Mouse (Mus musculus): ENCODE measurements around the gene Dnase2b. TPM values are rescaled to one million over a fixed set of nuclear protein-coding genes. Genes with fewer than 3 reads are reported as not detected.

The Dnase2b gene
- not detected in 2 replicates for total RNA-seq (2017)

- ATAC-seq (ENCODE audit: extremely low read depth, insufficient number of reproducible peaks, low FRiP score, poor library complexity, severe bottlenecking): no peak
Measured at GRCm38 (mm10) chr3:146615496-146615895, at the start of gene Dnase2b. Dnase2b (minus strand) TSS chr3:146615596.

GRCm38 (mm10) chr3:146661907-146662306, 46.5 kb upstream of the Dnase2b start:
- no peak for ATAC-seq (ENCODE audit: extremely low read depth, insufficient number of reproducible peaks, low FRiP score, poor library complexity, severe bottlenecking)

- ATAC-seq (ENCODE audit: extremely low read depth, insufficient number of reproducible peaks, low FRiP score, poor library complexity, severe bottlenecking): no peak
Measured at GRCm38 (mm10) chr3:146661001-146661400, 45.6 kb upstream of the Dnase2b start.

GRCm38 (mm10) chr3:146659321-146659720, 43.9 kb upstream of the Dnase2b start:
- ATAC-seq (ENCODE audit: extremely low read depth, insufficient number of reproducible peaks, low FRiP score, poor library complexity, severe bottlenecking): no peak

- 0 out of 2 replicates have a peak, but pooled peaks have one; percentile 6 for ATAC-seq (ENCODE audit: extremely low read depth, insufficient number of reproducible peaks, low FRiP score, poor library complexity, severe bottlenecking)
Measured at GRCm38 (mm10) chr3:146658061-146658639, 42.8 kb upstream of the Dnase2b start.

- no peak for ATAC-seq (ENCODE audit: extremely low read depth, insufficient number of reproducible peaks, low FRiP score, poor library complexity, severe bottlenecking)
Measured at GRCm38 (mm10) chr3:146657433-146657832, 42.0 kb upstream of the Dnase2b start.

GRCm38 (mm10) chr3:146655111-146655577, 39.7 kb upstream of the Dnase2b start:
- ATAC-seq (ENCODE audit: extremely low read depth, insufficient number of reproducible peaks, low FRiP score, poor library complexity, severe bottlenecking): no peak

- no peak for ATAC-seq (ENCODE audit: extremely low read depth, insufficient number of reproducible peaks, low FRiP score, poor library complexity, severe bottlenecking)
Measured at GRCm38 (mm10) chr3:146653692-146654091, 38.3 kb upstream of the Dnase2b start.

GRCm38 (mm10) chr3:146652431-146652830, 37.0 kb upstream of the Dnase2b start:
- no peak for ATAC-seq (ENCODE audit: extremely low read depth, insufficient number of reproducible peaks, low FRiP score, poor library complexity, severe bottlenecking)

GRCm38 (mm10) chr3:146651217-146651616, 35.8 kb upstream of the Dnase2b start, which contains the start of gene 4930503B20Rik:
4930503B20Rik (minus strand) TSS chr3:146651317.
- ATAC-seq (ENCODE audit: extremely low read depth, insufficient number of reproducible peaks, low FRiP score, poor library complexity, severe bottlenecking): no peak

GRCm38 (mm10) chr3:146650716-146651115, 35.3 kb upstream of the Dnase2b start:
- no peak for ATAC-seq (ENCODE audit: extremely low read depth, insufficient number of reproducible peaks, low FRiP score, poor library complexity, severe bottlenecking)

GRCm38 (mm10) chr3:146649311-146649894, 34.0 kb upstream of the Dnase2b start:
- ATAC-seq (ENCODE audit: extremely low read depth, insufficient number of reproducible peaks, low FRiP score, poor library complexity, severe bottlenecking): no peak

GRCm38 (mm10) chr3:146641818-146642427, 26.5 kb upstream of the Dnase2b start:
- no peak for ATAC-seq (ENCODE audit: extremely low read depth, insufficient number of reproducible peaks, low FRiP score, poor library complexity, severe bottlenecking)

- ATAC-seq (ENCODE audit: extremely low read depth, insufficient number of reproducible peaks, low FRiP score, poor library complexity, severe bottlenecking): no peak
Measured at GRCm38 (mm10) chr3:146632506-146632905, 17.1 kb upstream of the Dnase2b start.

- ATAC-seq (ENCODE audit: extremely low read depth, insufficient number of reproducible peaks, low FRiP score, poor library complexity, severe bottlenecking): no peak
Measured at GRCm38 (mm10) chr3:146628227-146628982, 13.0 kb upstream of the Dnase2b start.

- ATAC-seq (ENCODE audit: extremely low read depth, insufficient number of reproducible peaks, low FRiP score, poor library complexity, severe bottlenecking): no peak
Measured at GRCm38 (mm10) chr3:146625766-146626165, 10.4 kb upstream of the Dnase2b start.

GRCm38 (mm10) chr3:146621966-146622365, 6.6 kb upstream of the Dnase2b start:
- ATAC-seq (ENCODE audit: extremely low read depth, insufficient number of reproducible peaks, low FRiP score, poor library complexity, severe bottlenecking): no peak

- no peak for ATAC-seq (ENCODE audit: extremely low read depth, insufficient number of reproducible peaks, low FRiP score, poor library complexity, severe bottlenecking)
Measured at GRCm38 (mm10) chr3:146620555-146621249, 5.3 kb upstream of the Dnase2b start.

GRCm38 (mm10) chr3:146620101-146620500, 4.7 kb upstream of the Dnase2b start:
- no peak for ATAC-seq (ENCODE audit: extremely low read depth, insufficient number of reproducible peaks, low FRiP score, poor library complexity, severe bottlenecking)
